Mouse (Mus musculus) erythroblast, adult 5-6 weeks (primary cell): ENCODE data around the gene Letm1. TPM values are rescaled to one million over a fixed set of nuclear protein-coding genes. Genes with fewer than 3 reads are reported as not detected.

ENCODE experiments used
- ATAC-seq: replicated peaks from 2 replicates; pipeline ENCODE4 v1.8.0; 2016; ENCODE audit warnings: moderate number of reproducible peaks, mild to moderate bottlenecking, moderate TSS enrichment, inconsistent platforms; ENCODE audit not compliant: poor library complexity, low FRiP score, severe bottlenecking
- total RNA-seq, 2 experiments: library from RNA; stranded (forward) in 1 of 2; stranded (reverse) in 1 of 2; fragments of 150-400 nt in 1 of 2; fragments of 200-764, 138-1000 nt in 1 of 2; gene quantifications; 2 replicates each; pipeline versions ENCODE4 v1.2.3 to v1.2.4; 2015 to 2017; ENCODE audit warnings: low replicate concordance in 2 of 2

The Letm1 gene
- total RNA-seq, 2 experiments from 2014 or later: 2.5 to 6.7 TPM

DNA sequence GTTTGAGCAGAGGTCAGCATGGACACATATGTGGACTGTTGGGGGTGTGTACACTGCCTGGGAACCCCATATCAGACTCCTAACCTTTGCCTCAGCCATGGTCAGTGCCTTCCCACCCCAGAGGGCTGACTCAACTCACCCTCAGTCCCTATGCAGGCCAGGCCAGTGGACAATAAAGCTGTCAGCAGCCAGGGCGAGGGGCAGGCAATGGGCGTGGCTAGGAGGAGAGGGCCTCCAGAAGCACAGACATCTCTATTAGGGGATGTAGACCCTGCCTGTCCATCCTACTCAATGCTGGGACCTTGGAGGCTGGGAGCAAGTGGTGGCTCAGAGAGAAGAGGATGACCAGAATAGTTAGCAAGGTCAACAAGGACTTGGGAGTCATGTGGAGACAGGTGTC, 67.4 kb downstream of the Letm1 start:
- ATAC-seq: no peak

DNA sequence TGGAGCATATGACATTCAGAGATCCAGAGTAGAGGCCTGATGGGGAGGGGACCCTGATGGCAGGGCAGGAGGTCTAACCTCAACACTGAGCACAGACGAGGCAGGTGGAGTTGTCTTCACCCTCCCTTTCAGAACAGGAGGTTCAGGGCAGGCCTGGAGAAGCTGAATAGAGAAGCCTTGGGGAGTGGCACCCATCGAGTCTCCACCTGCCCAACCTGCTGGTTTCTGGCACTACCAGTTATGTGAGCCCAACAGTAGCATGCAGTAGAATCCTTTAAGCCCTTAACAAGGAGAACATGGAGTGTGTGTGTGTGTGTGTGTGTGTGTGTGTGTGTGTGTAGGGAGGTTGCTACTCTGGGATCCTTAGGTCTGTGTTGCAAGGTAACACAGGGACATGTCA, 70.1 kb downstream of the Letm1 start:
- no peak for ATAC-seq

DNA sequence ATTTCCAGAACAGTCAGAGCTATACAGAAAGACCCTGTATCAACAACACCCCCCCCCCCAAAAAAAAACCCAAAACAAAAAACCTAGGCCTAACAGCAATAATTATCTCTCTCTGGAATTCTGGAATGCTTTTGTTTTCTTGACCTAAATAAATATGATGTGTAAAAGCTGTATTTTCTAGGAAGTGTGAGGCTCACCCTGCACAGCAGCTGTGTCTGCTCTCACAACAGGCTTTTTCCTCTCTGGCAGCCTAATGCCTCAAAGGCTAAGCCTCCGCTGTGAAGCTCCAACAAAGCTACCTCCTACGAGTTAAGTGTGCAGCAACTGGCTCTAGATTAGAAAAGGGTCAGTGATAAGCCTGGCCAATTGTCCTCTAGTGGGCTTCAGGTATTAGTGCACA, 73.6 kb downstream of the Letm1 start:
- ATAC-seq: no peak

DNA sequence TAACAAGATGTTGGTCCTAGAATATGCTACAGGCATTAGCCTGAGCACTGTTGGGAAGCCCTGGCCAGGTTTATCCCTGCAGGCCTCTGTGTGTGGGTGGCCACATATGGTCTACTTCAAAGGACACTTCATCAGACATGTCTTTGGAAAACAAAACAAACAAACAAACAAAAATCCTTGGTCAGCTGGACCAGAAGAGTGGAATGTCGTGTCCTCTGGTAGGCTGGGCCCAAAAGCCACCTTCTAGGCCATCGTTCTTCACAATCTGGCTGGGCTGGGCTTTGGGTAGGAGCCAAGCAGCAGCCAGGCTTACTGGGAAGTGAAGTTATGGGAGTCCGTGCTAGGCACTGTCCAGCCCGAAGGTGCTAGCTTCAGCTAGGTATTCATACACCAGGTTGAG, 75.5 kb downstream of the Letm1 start:
- no peak for ATAC-seq

DNA sequence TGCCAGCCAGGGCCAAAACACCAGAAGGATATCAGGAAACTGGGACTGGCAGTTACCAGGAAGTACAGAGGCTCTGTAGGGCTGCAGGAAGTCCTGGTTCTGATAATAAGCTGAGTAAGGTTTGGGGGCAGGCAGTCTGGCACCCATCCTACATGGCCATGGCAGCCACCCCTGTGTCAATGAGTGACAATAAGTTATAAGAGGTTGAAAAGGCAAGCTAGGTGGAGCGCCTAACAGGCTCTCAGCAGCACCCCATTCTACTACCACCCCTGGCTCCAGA, 76.3 kb downstream of the Letm1 start:
- ATAC-seq: no peak

DNA sequence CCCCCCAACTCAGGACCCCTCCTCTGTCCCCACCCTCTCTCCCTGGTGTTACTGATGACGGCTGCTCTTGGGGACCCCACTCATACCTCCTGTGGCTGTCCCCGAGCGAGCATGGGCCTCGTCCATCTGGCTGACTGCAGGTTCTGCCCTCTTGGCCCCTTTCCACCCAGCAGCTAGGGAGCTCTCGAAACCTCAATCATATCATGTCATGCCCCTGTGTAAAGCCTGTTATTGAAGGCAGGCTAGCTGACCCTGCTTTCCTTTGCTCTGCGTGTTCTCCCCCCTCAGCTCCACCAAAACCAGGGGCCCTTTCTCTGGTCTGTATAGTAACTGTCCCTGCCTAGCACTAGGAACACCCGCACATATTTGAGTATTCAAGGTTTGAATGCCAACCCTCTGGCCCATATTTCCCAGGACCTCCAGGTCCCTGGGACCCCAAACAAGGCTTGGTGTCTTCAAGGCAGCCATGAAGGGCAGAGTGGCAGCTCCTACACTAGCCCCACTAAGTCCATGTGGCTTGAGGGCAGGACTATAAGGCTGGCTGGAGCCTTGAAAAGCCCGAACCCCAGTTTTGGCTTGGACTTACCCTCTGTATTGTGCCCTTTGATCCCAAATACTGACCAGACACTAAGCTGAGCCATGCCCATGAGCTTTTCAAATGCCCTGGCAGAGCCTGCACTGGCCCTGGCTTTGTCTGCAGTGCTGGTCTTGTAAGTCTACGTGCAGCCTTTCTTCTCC, 76.8 kb downstream of the Letm1 start:
- no peak for ATAC-seq

DNA sequence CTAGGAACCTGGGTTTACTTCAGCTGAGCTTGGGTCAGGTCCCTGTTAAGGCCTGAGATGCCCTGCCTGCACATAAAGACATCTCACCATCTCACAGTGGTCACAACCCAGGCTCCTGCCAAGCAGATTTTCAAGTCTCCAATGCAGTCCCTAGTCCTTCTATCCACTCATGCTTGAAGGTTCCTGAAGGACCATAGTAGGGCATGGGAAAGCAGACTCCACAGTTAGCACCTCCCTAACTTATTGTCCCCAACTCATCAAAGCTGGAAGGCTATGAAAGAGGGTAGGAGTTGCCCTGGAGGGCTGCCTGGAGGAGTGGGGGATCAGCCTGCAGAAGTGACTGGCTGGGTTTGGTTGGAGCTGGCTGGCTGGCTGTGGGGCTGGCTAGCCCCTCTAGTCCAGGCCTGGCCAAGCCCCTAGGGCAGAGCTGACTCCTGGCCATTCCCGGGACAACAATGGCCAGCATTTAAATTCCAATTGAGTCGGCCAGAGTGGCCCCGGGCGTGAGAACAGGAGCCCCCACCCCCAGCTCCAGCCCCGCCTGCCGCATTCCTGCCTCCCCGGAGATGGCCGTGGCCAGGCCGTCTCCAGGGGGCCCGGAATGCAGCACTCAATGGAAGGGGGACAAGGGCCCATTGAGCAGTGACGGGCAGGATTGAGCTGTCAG, 77.5 kb downstream of the Letm1 start:
- no peak for ATAC-seq

DNA sequence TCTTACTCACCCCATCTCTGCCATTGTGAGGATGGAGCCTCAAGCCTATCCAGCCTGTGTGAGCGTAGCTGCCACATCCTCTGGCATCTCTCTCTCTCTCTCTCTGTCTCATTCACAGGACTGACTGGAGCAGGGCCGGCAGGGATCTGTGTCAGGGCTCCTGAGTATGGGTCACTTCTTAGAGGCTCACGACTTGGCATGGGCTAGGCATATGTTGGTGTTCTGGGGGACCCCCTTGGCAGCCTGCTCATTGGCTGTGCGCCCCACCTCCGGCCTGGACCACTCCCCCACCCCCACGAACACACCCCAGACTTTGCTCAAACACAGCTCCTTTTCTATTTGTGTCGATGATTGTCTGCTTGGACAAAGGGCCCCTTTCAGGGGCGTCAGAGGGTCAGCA, 78.6 kb downstream of the Letm1 start:
- no peak for ATAC-seq

DNA sequence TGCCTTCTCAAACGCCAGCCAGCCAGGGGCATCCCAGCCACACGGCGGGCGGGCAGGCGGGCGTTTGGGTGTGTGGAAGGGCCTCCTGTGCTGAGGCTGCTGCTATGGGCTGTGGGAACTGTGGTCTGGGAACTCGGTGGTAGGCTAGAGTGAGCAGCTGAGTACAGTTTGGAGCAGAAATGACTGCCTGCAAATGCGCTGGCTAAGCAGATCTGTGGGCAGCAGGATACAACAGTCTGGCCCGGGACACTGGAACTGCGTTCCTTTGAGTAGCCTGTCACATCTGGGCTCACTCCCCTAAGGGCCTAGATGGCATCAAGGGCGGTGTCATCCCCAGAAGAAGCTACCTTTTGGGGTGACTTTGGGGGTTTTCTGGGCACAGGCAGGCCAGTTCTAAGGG, 80.8 kb downstream of the Letm1 start:
- ATAC-seq: no peak

DNA sequence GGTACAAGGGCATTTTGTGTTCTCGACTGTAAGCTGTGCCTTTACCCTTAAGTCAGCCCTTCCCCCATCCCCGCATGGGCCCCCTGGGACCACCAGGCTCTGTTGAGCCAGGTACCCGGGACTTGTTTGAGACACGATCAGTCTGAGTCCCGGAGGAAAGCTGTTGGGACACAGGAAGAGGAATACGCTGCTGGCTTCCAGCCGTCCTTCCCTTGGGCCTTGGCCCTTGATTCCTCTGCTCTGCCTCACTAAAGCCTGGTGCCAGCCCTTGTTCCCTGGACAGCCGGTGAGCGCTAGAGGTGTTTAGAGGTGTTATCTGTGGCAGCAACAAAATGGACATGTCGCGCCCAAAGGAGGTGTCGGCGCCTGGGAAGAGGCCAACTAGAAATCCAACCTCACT, 82.6 kb downstream of the Letm1 start:
- 0 out of 2 replicates have a peak, but pooled peaks have one; percentile 33 for ATAC-seq

DNA sequence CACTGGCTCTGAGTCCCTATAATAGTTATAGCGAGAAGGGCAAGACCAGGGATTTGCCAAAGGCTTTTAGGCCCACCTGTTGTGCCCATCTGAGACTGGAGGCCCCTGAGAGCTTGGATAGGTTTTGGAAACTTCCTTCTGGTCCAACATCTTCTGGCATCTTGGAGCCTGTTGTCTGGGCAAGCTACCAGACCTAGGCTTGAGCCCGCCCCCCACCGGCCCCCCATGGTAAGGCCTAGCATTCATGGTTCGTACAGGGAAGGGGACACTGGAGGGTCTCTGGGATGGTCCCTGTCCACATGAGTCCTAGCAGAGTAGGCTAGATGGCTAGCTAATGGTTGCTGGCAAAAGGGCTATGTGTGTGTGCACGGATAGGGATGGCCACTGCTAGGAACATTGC, 83.9 kb downstream of the Letm1 start:
- ATAC-seq: no peak

DNA sequence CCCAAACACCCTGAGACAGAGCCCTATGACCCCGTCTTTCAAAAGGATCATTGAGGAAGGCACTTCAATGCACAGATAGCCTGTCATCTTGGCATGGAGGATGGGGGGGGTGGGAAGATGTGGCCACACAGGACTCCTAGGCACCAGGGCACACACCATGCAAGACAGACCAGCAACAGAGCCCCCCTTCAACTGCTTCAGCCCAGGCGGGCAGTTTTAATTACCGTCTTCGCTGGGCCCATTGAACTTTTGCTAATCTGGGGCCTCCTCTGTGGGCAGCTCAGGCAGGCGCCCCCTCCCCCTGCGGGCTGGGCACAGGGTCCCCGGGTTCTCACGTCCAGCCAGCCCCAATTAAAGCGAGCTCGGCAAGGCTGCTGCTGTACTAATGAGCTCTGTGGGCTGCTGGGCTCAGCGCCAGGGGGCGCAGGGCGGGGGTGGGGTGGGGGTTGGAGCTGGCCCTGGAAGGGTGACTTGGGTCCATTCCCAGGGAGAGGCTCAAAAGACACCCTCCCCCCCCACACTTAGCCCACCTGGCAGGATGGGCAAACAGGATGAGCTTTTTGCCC, 84.6 kb downstream of the Letm1 start:
- ATAC-seq: no peak

DNA sequence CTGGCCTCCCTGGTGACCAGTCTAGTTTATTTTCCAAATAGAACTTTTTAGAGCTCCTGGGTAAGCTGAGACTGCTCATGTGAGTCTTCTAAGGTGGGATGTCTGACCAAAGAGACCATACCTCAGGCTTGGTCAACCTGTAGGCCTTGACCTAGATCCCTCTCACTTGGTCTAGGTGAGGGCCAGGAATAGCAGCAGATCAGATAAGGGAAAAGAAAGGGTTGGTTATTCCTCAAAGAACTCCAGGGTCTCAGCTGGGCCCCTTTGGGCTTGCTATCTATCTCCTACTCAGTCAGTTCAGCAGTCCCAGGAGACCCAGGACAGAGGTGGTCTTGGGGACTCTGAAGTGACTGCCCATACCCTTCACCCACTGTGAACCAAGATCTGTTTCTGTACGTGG, 85.1 kb downstream of the Letm1 start:
- no peak for ATAC-seq

DNA sequence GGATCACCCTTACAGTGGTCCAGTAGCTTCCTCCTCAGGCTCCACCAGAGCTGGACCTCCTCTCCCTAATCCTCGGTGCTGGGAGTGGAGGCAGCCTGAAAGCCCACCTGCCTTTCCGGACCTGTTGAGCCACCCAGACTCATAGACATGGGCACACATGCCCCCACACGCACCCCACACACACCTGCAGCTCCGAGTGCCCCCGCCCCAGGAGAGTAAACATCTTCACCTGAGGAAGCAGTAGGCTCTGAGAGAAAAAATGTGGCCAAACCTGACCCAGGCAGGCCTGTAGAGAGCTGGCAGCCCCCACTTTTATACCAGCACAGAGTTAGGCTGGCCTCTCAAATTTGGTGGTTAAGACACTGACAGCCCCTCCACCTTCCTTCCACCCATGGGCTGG, 86.2 kb downstream of the Letm1 start:
- ATAC-seq: no peak

DNA sequence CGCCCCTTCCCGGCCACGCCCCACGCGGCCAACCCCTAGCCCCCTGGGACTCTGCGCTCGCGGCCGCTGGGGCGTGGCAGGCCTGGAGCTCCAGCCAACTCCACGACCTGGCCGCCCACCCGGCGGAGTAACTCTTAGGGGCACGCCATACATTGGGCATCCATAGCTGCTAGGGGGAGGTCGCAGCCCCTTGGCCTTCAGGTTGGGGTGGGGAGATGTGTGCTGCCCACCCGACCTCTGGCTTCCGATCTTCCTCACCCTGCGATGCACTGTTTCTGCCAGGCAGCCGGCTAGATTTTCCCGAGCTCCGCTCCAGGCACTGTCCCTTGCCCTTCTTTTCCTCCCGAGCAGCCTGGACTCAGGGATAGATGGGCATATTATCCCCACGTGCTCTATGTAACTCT, 86.9 kb downstream of the Letm1 start:
- ATAC-seq: no peak

DNA sequence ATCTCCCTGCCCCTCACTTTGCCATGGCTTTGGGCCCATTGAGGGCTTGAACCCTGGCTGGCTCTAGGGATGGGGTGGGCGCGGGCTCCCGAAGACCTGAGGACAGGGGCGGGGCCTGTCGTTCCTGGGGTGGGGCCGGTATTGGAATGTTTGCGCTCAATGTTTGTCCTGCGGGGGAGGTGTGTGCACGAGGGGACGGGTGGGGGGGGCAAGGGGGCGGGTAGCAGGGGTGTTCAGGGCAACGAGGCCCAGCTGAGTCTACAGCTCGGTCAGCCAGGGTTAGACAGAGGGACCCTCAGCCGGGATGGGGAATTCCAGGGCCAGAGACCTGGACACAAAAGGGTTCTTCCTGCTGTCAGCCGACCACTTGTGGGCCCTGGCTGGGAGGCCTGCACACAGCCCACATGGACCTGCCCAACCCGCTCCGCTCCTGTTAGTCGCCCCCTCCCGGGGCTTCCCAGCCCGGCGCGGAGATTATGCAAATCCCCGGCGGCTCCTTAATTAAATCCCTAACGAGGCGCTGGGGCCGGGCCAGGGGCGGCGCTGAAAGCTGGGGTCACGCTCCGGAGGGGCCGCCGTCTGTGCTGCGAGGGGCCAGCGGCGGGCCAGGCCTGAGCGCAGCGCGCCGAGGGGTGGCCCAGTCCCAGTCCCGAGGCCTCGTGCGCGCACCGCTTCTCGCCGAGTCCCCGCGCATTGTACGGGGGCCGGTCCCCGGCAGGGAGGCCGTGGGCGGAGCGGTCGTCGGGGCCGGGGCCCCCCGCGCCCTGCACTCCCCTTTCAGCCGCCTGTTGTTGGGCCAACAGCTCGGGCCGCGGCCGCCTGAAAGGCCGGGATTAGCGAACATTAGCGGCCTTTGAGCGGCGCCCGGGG, 87.5 kb downstream of the Letm1 start:
- no peak for ATAC-seq

DNA sequence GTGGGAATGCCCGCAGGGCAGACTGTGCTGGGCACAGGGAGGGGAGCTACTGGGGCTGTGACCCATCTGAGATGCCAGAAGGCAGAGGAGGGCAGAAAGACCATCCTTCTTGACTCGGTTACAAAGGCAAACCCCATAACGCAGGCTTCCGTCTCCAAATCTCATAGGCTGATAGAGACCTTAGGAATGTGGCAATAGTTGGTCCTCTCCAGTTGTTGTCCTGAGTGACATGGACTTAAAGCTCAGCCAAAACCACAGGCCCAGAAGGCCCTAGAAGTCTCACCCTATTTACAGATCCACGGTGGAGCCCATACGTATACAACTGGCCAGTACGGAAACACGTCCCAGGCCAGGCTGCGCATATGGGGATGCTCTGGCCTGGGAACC, 88.2 kb downstream of the Letm1 start:
- ATAC-seq: no peak

DNA sequence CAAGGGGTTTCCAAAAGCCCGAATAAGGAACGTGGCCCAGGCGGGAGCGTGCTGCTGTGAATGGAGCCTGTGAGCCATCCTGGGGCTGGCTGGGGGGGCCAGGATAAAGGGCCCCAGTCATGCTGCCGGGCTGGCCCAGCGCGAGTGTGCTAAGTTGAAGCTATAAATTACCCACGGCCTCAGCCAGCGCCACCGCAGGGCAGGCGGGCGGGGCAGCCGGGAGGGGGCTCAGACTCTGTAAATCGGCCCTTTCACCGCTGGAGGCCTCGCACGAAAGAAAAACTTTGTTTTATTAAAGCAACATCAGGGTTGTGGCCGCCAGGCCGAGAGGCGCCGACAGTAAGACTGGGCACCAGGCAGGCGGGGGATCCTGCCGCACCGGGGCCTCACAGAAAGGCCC, 90.2 kb downstream of the Letm1 start:
- ATAC-seq: no peak

DNA sequence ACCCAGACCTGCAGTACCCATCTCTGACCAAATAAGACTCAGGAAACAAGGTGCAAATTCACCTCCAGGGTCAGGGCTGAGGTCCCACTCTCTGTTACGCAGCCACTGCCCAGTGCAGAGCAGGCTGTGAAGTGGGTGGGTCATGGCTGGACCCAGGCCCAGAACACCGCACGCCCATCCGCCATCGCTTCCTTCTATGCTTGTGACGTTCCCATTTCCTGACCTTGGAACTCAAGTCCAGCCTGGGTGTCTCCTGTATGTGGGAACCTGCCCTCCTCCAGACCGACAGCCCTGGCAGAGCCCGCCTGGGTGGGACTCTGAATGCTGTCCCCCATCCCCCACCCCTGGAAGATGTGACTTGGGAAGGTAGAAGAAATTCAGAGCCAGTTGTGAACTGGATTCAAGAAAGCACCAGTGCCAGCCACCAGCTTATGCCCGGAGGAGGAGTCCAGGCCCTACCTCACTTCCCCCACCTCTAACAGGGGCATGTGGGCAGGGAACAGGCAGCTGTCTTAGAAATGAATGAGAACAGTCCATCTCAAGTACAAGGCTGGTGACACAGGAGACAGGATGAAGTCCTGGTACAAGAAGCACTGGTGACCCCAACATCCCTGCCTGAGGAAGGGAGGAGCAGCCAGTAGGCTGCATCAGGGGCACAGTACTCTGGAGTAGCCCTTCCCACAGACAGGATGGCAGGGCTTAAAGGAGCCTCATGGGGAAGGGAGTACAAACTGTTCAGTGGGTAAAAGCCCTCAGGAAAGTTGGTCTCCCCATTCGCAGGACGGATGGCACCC, 92.6 kb downstream of the Letm1 start:
- no peak for ATAC-seq
